17 mouse cellular contexts compared by ENCODE assay signal in genomic region chr10:37439863-37440613, GRCm38 (mm10).
DNase-seq lines count a peak whose midpoint lies in the region; ATAC-seq and TF ChIP-seq lines count a peak whose summit lies in the region.
"Had no signal": no experiment of that assay in that cellular context is flagged by ENCODE, and none has a peak within 500 bp of the region (broad histone marks: within the 10 kb centered on the region; RNA-seq: fewer than 3 reads in every experiment).

No protein-coding gene starts in this region.

- no peak overlapping the region for H3K9ac ChIP-seq in forebrain, postnatal 0 days
- H3K9ac ChIP-seq in forebrain, embryonic 12.5 days, result no peak overlapping the region
- no peak overlapping the region for H3K9ac ChIP-seq in hindbrain, embryonic 15.5 days
- no peak overlapping the region for H3K9ac ChIP-seq in midbrain, embryonic 16.5 days (ENCODE audit: low read depth, low read length)
- no peak overlapping the region for H3K9ac ChIP-seq in intestine, postnatal 0 days (ENCODE audit: low read depth, low read length)
- H3K9ac ChIP-seq: embryonic facial prominence, embryonic 15.5 days had no signal

- H3K27ac ChIP-seq in forebrain, embryonic 10.5 days, result peak overlapping the region; percentile 63; the same call in 1 of the 2 replicates
- no peak overlapping the region for H3K27ac ChIP-seq in forebrain, postnatal 0 days (ENCODE audit: low read depth, low read length)
- peak overlapping the region; percentile 83 for H3K27ac ChIP-seq in forebrain, embryonic 12.5 days
- no peak overlapping the region for H3K27ac ChIP-seq in hindbrain, embryonic 15.5 days (replicated peaks)
- H3K27ac ChIP-seq in midbrain, embryonic 16.5 days (ENCODE audit: low read length), result no peak overlapping the region
- no peak overlapping the region for H3K27ac ChIP-seq in intestine, postnatal 0 days (ENCODE audit: low read depth, low read length)
- H3K27ac ChIP-seq: embryonic facial prominence, embryonic 15.5 days had no signal

- 46% methylated on average over 4 of the region's 4 CpGs for WGBS in forebrain, embryonic 10.5 days
- WGBS in forebrain, postnatal 0 days, result 13% methylated on average over 4 of the region's 4 CpGs
- WGBS in forebrain, embryonic 12.5 days, result 11% methylated on average over 4 of the region's 4 CpGs
- 41% methylated on average over 4 of the region's 4 CpGs for WGBS in hindbrain, embryonic 15.5 days
- 13% methylated on average over 4 of the region's 4 CpGs for WGBS in midbrain, embryonic 16.5 days
- 72% methylated on average over 4 of the region's 4 CpGs for WGBS in intestine, postnatal 0 days

- H3K27me3 ChIP-seq in forebrain, embryonic 10.5 days (ENCODE audit: poor library complexity, severe bottlenecking), result no peaks in the 10 kb centered on the region
- no peaks in the 10 kb centered on the region for H3K27me3 ChIP-seq in forebrain, postnatal 0 days (ENCODE audit: insufficient read depth, low read length)
- H3K27me3 ChIP-seq in forebrain, embryonic 12.5 days, result no peaks in the 10 kb centered on the region
- H3K27me3 ChIP-seq in hindbrain, embryonic 15.5 days, result no peaks in the 10 kb centered on the region
- H3K27me3 ChIP-seq in midbrain, embryonic 16.5 days (ENCODE audit: control insufficient read depth, insufficient read depth, low read depth, low read length), result no peaks in the 10 kb centered on the region
- no peaks in the 10 kb centered on the region for H3K27me3 ChIP-seq in intestine, postnatal 0 days (replicated peaks; ENCODE audit: control insufficient read depth, insufficient read depth, low read length)
- H3K27me3 ChIP-seq: embryonic facial prominence, embryonic 15.5 days had no signal

- H3K4me2 ChIP-seq in forebrain, postnatal 0 days (ENCODE audit: low read depth), result no peak overlapping the region
- no peak overlapping the region for H3K4me2 ChIP-seq in forebrain, embryonic 12.5 days
- no peak overlapping the region for H3K4me2 ChIP-seq in hindbrain, embryonic 15.5 days
- H3K4me2 ChIP-seq in midbrain, embryonic 16.5 days (ENCODE audit: low read length), result no peak overlapping the region
- no peak overlapping the region for H3K4me2 ChIP-seq in intestine, postnatal 0 days (replicated peaks; ENCODE audit: low read depth)
- H3K4me2 ChIP-seq: embryonic facial prominence, embryonic 15.5 days; heart, embryonic 11.5 days; liver, embryonic 11.5 days had no signal

- H3K9me3 ChIP-seq in forebrain, embryonic 10.5 days, result no peaks in the 10 kb centered on the region
- no peaks in the 10 kb centered on the region for H3K9me3 ChIP-seq in forebrain, postnatal 0 days (ENCODE audit: low read length)
- H3K9me3 ChIP-seq in forebrain, embryonic 12.5 days, result no peaks in the 10 kb centered on the region
- no peaks in the 10 kb centered on the region for H3K9me3 ChIP-seq in hindbrain, embryonic 15.5 days
- H3K9me3 ChIP-seq in midbrain, embryonic 16.5 days (replicated peaks; ENCODE audit: control insufficient read depth, low read length, poor library complexity, severe bottlenecking), result no peaks in the 10 kb centered on the region
- H3K9me3 ChIP-seq in intestine, postnatal 0 days (ENCODE audit: control insufficient read depth), result no peaks in the 10 kb centered on the region
- H3K9me3 ChIP-seq: embryonic facial prominence, embryonic 15.5 days had no signal

- no peak for TF ChIP-seq CTCF in forebrain, postnatal 0 days (IDR thresholded peaks at IDR 0.05; ENCODE audit: low read depth)
- no peak for TF ChIP-seq CTCF in intestine, postnatal 0 days (IDR thresholded peaks at IDR 0.05; ENCODE audit: low read depth)

- ATAC-seq in forebrain, postnatal 0 days, result no peak
- peak; percentile 92 for ATAC-seq in forebrain, embryonic 12.5 days (ENCODE audit: low FRiP score)
- ATAC-seq in hindbrain, embryonic 15.5 days (ENCODE audit: low FRiP score, low read depth), result peak; percentile 80
- peak; percentile 83; the same call in 1 of the 2 replicates for ATAC-seq in midbrain, embryonic 16.5 days
- ATAC-seq in intestine, postnatal 0 days, result no peak
- ATAC-seq: intestine, embryonic 16.5 days; lung, postnatal 0 days had no signal

- no peaks in the 10 kb centered on the region for H3K36me3 ChIP-seq in forebrain, embryonic 10.5 days (replicated peaks)
- H3K36me3 ChIP-seq in forebrain, postnatal 0 days (ENCODE audit: insufficient read depth), result no peaks in the 10 kb centered on the region
- no peaks in the 10 kb centered on the region for H3K36me3 ChIP-seq in forebrain, embryonic 12.5 days (replicated peaks)
- H3K36me3 ChIP-seq in hindbrain, embryonic 15.5 days, result no peaks in the 10 kb centered on the region
- H3K36me3 ChIP-seq in midbrain, embryonic 16.5 days (ENCODE audit: control insufficient read depth, insufficient read depth, low read length), result no peaks in the 10 kb centered on the region
- H3K36me3 ChIP-seq in intestine, postnatal 0 days (ENCODE audit: control insufficient read depth, insufficient read depth), result no peaks in the 10 kb centered on the region
- H3K36me3 ChIP-seq: embryonic facial prominence, embryonic 15.5 days had no signal

- H3K4me1 ChIP-seq in forebrain, embryonic 10.5 days, result peaks cover 35% of the 10 kb centered on the region
- no peaks in the 10 kb centered on the region for H3K4me1 ChIP-seq in forebrain, postnatal 0 days (ENCODE audit: insufficient read depth)
- H3K4me1 ChIP-seq in forebrain, embryonic 12.5 days, result peaks cover 22% of the 10 kb centered on the region
- 0 out of 2 replicates have a peak, but pooled peaks cover 2% of the 10 kb centered on the region for H3K4me1 ChIP-seq in hindbrain, embryonic 15.5 days (replicated peaks)
- peaks cover 2% of the 10 kb centered on the region; the same call in 1 of the 2 replicates for H3K4me1 ChIP-seq in midbrain, embryonic 16.5 days (ENCODE audit: control insufficient read depth, insufficient read depth, low read length)
- H3K4me1 ChIP-seq in intestine, postnatal 0 days (replicated peaks; ENCODE audit: control insufficient read depth, insufficient read depth, low read length), result no peaks in the 10 kb centered on the region
- H3K4me1 ChIP-seq: embryonic facial prominence, embryonic 15.5 days had no signal

- no peak for DNase-seq in forebrain, embryonic 10.5 days (ENCODE audit: extremely low spot score, low spot score)
- DNase-seq in forebrain, postnatal 0 days, result no peak
- DNase-seq in ovary, postnatal 10 days (ENCODE audit: low spot score), result no peak
- DNase-seq in spleen, postnatal 10 days (ENCODE audit: low spot score in 2 of 2), result no peak
- DNase-seq: gastrocnemius, postnatal 25 days; kidney, postnatal 25 days; right cerebral cortex, postnatal 25 days; thymus, adult 18-20 months had no signal

- no peak overlapping the region for H3K4me3 ChIP-seq in forebrain, embryonic 10.5 days
- H3K4me3 ChIP-seq in forebrain, postnatal 0 days (ENCODE audit: low read depth, low read length), result no peak overlapping the region
- H3K4me3 ChIP-seq in forebrain, embryonic 12.5 days (replicated peaks), result no peak overlapping the region
- no peak overlapping the region for H3K4me3 ChIP-seq in hindbrain, embryonic 15.5 days
- no peak overlapping the region for H3K4me3 ChIP-seq in midbrain, embryonic 16.5 days (ENCODE audit: low read depth, low read length)
- H3K4me3 ChIP-seq in intestine, postnatal 0 days (ENCODE audit: low read depth, low read length), result no peak overlapping the region
- H3K4me3 ChIP-seq: embryonic facial prominence, embryonic 15.5 days had no signal

Comparison
In these comparisons a context has a peak if more than half of its experiments do, and no peak if none do; other contexts are left out.
1. H3K27ac ChIP-seq: peak in forebrain, embryonic 10.5 days (single experiment) and forebrain, embryonic 12.5 days (single experiment); none in forebrain, postnatal 0 days (single experiment), hindbrain, embryonic 15.5 days (single experiment), midbrain, embryonic 16.5 days (single experiment) and intestine, postnatal 0 days (single experiment).
2. ATAC-seq: peak in forebrain, embryonic 12.5 days (single experiment), hindbrain, embryonic 15.5 days (single experiment) and midbrain, embryonic 16.5 days (single experiment); none in forebrain, postnatal 0 days (single experiment) and intestine, postnatal 0 days (single experiment).